Comparison of ENCODE assay signal across 9 mouse cellular contexts in the genomic region with DNA sequence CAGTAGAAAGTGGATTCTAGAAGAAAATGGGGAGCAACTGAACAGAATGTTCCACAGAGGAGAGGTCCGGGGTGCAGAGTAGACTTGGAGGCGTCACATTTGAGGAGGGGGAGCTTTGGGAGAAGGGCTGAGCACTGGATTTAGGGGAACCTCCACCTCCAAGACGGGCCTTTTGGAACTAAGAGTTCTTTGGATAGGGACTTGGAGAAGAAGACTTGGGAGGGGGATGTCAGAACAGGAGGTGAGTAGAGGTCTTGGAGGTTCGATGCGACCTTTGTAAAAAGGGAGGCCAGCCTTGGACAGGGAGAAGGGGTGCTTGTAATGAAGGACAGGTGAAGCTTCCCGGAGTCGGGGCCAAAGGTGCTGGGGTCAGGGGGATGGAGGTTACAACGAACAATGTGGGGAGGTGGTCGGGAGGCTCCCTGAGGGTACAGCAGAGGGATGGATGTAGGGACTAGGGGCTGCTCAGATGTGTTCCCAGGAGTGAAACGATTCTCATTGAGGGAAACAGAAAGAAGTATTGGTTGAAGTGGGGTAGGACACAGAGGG. TPM values are rescaled to one million over a fixed set of nuclear protein-coding genes. Genes with fewer than 3 reads are reported as not detected.
DNase-seq lines count a peak whose midpoint lies in the region; ATAC-seq and TF ChIP-seq lines count a peak whose summit lies in the region.
"Had no signal": no experiment of that assay in that cellular context is flagged by ENCODE, and none has a peak within 500 bp of the region (broad histone marks: within the 10 kb centered on the region; RNA-seq: fewer than 3 reads in every experiment).

No protein-coding gene starts in this region.

- no peak for ATAC-seq in hindbrain, embryonic 11.5 days (ENCODE audit: low FRiP score)
- no peak for ATAC-seq in midbrain, embryonic 12.5 days (ENCODE audit: low FRiP score, low read depth)
- ATAC-seq in erythroid progenitor cell, adult 5-6 weeks (replicated peaks; ENCODE audit: low FRiP score, poor library complexity, severe bottlenecking) = no peak

- H3K9ac ChIP-seq in hindbrain, embryonic 11.5 days (ENCODE audit: low read depth, low read length) = peak overlapping the region; percentile 79
- peak overlapping the region; percentile 93 for H3K9ac ChIP-seq in midbrain, embryonic 12.5 days (replicated peaks)

- DNase-seq in kidney, adult 2 months = no peak
- no peak for DNase-seq in kidney, postnatal 36 days
- DNase-seq in hindbrain, embryonic 11.5 days (ENCODE audit: low spot score) = no peak
- DNase-seq in thymus, postnatal 0 days (ENCODE audit: low spot score) = no peak
- no peak for DNase-seq in natural killer cell, adult 2 months (ENCODE audit: low spot score in 2 of 2)

- no peak for TF ChIP-seq CTCF in kidney, adult 2 months (conservative IDR thresholded peaks at IDR 0.05; ENCODE audit: insufficient read depth, insufficient read length, low read depth, low read length)
- TF ChIP-seq CTCF in bone marrow macrophage, adult 2 months (IDR thresholded peaks at IDR 0.05; ENCODE audit: low read depth, low read length) = no peak

- peaks cover 6% of the 10 kb centered on the region; the same call in 1 of the 2 replicates for H3K4me1 ChIP-seq in kidney, adult 2 months (ENCODE audit: control insufficient read depth, insufficient read depth, low read length)
- H3K4me1 ChIP-seq in bone marrow macrophage, adult 2 months (ENCODE audit: control insufficient read depth, insufficient read depth, low read length) = peaks cover 14% of the 10 kb centered on the region
- H3K4me1 ChIP-seq in hindbrain, embryonic 11.5 days (replicated peaks; ENCODE audit: control insufficient read depth, insufficient read depth, low read length) = peaks cover 3% of the 10 kb centered on the region
- peaks cover 20% of the 10 kb centered on the region for H3K4me1 ChIP-seq in midbrain, embryonic 12.5 days

- H3K9me3 ChIP-seq in hindbrain, embryonic 11.5 days (ENCODE audit: control insufficient read depth, low read length) = no peaks in the 10 kb centered on the region
- no peaks in the 10 kb centered on the region for H3K9me3 ChIP-seq in midbrain, embryonic 12.5 days

- H3K4me3 ChIP-seq in kidney, adult 2 months (ENCODE audit: insufficient read depth, low read depth, low read length) = peak overlapping the region; percentile 69
- H3K4me3 ChIP-seq in bone marrow macrophage, adult 2 months (ENCODE audit: insufficient read depth, low read length) = peak overlapping the region; percentile 92
- peak overlapping the region; percentile 70 for H3K4me3 ChIP-seq in hindbrain, embryonic 11.5 days (ENCODE audit: low read depth, low read length)
- peak overlapping the region; percentile 84 for H3K4me3 ChIP-seq in midbrain, embryonic 12.5 days

- no peaks in the 10 kb centered on the region for H3K36me3 ChIP-seq in kidney, adult 2 months (ENCODE audit: control insufficient read depth, insufficient read depth, low read length)
- H3K36me3 ChIP-seq in hindbrain, embryonic 11.5 days (ENCODE audit: control insufficient read depth, insufficient read depth, low read length) = 0 out of 2 replicates have a peak, but pooled peaks cover 3% of the 10 kb centered on the region
- peaks cover 15% of the 10 kb centered on the region for H3K36me3 ChIP-seq in midbrain, embryonic 12.5 days

- WGBS in kidney, adult 2 months = 36% methylated on average over 10 of the region's 10 CpGs
- 58% methylated on average over 10 of the region's 10 CpGs for WGBS in hindbrain, embryonic 11.5 days
- WGBS in midbrain, embryonic 12.5 days = 62% methylated on average over 10 of the region's 10 CpGs

- TF ChIP-seq POLR2A in kidney, adult 2 months (IDR thresholded peaks at IDR 0.05; ENCODE audit: low read depth, low read length) = no peak
- no peak for TF ChIP-seq POLR2A in bone marrow macrophage, adult 2 months (IDR thresholded peaks at IDR 0.05; ENCODE audit: borderline replicate concordance, low read depth, low read length)

- H3K27ac ChIP-seq in kidney, adult 2 months (ENCODE audit: insufficient read depth, low read depth, low read length) = no peak overlapping the region
- peak overlapping the region; percentile 72 for H3K27ac ChIP-seq in bone marrow macrophage, adult 2 months (ENCODE audit: insufficient read depth, low read depth, low read length)
- no peak overlapping the region for H3K27ac ChIP-seq in hindbrain, embryonic 11.5 days (ENCODE audit: low read depth, low read length)
- H3K27ac ChIP-seq in midbrain, embryonic 12.5 days (replicated peaks) = no peak overlapping the region

- H3K27me3 ChIP-seq in kidney, adult 2 months (replicated peaks; ENCODE audit: control insufficient read depth, insufficient read depth, low read length) = no peaks in the 10 kb centered on the region
- H3K27me3 ChIP-seq in hindbrain, embryonic 11.5 days (ENCODE audit: control insufficient read depth, insufficient read depth, low read length) = no peaks in the 10 kb centered on the region
- H3K27me3 ChIP-seq in midbrain, embryonic 12.5 days = no peaks in the 10 kb centered on the region

- H3K4me2 ChIP-seq in hindbrain, embryonic 11.5 days (replicated peaks; ENCODE audit: low read depth, low read length) = peak overlapping the region; percentile 82
- H3K4me2 ChIP-seq in midbrain, embryonic 12.5 days (replicated peaks) = peak overlapping the region; percentile 89

RNA-seq across cellular contexts. Expression of a gene that starts 0.9 kb away (rescaled TPM):
- 288 and 300 TPM in 2 replicates for polyA plus RNA-seq in kidney, adult 2 months (2012; rRNA removed)
- 286 and 287 TPM in 2 replicates for polyA plus RNA-seq in bone marrow macrophage, adult 2 months (2012; ENCODE audit: insufficient read depth, insufficient read length, missing spikeins)
- 298 and 307 TPM in 2 replicates for polyA plus RNA-seq in hindbrain, embryonic 11.5 days (2014; fragmentation: Nextera tagmentation; extraction: Ambion mirVana)
- 278 and 285 TPM in 2 replicates for polyA plus RNA-seq in midbrain, embryonic 12.5 days (2016; fragmentation: Nextera tagmentation; extraction: Ambion mirVana)
- total RNA-seq in erythroid progenitor cell, adult 5-6 weeks (2015; ENCODE audit: low replicate concordance) = 74.2 and 106 TPM in 2 replicates
- total RNA-seq in erythroid progenitor cell, adult 5-6 weeks (2017; ENCODE audit: low replicate concordance) = 27.9 and 47.0 TPM in 2 replicates
- 326 and 329 TPM in 2 replicates for polyA plus RNA-seq in thymus, postnatal 0 days (2015; fragmentation: Nextera tagmentation; extraction: Ambion mirVana)

RNA-seq across cellular contexts. Expression of a gene that starts 17.4 kb away (rescaled TPM):
- not detected in 2 replicates for polyA plus RNA-seq in kidney, adult 2 months (2012; rRNA removed)
- not detected in 2 replicates for polyA plus RNA-seq in bone marrow macrophage, adult 2 months (2012; ENCODE audit: insufficient read depth, insufficient read length, missing spikeins)
- polyA plus RNA-seq in hindbrain, embryonic 11.5 days (2014; fragmentation: Nextera tagmentation; extraction: Ambion mirVana) = not detected in 2 replicates
- polyA plus RNA-seq in midbrain, embryonic 12.5 days (2016; fragmentation: Nextera tagmentation; extraction: Ambion mirVana) = not detected in 2 replicates
- not detected in 2 replicates for total RNA-seq in erythroid progenitor cell, adult 5-6 weeks (2015; ENCODE audit: low replicate concordance)
- not detected in 2 replicates for total RNA-seq in erythroid progenitor cell, adult 5-6 weeks (2017; ENCODE audit: low replicate concordance)
- 0.23 and 0.44 TPM in 2 replicates for polyA plus RNA-seq in thymus, postnatal 0 days (2015; fragmentation: Nextera tagmentation; extraction: Ambion mirVana)
- polyA plus RNA-seq: inflammation-experienced regulatory T-cells, adult 6 months had no signal

RNA-seq across cellular contexts. Expression of a gene that starts 42.0 kb away (rescaled TPM):
- 74.6 and 95.2 TPM in 2 replicates for polyA plus RNA-seq in kidney, adult 2 months (2012; rRNA removed)
- 24.9 and 25.0 TPM in 2 replicates for polyA plus RNA-seq in bone marrow macrophage, adult 2 months (2012; ENCODE audit: insufficient read depth, insufficient read length, missing spikeins)
- polyA plus RNA-seq in hindbrain, embryonic 11.5 days (2014; fragmentation: Nextera tagmentation; extraction: Ambion mirVana) = 15.0 and 15.1 TPM in 2 replicates
- polyA plus RNA-seq in midbrain, embryonic 12.5 days (2016; fragmentation: Nextera tagmentation; extraction: Ambion mirVana) = 33.3 and 33.6 TPM in 2 replicates
- 596 and 609 TPM in 2 replicates for total RNA-seq in erythroid progenitor cell, adult 5-6 weeks (2015; ENCODE audit: low replicate concordance)
- total RNA-seq in erythroid progenitor cell, adult 5-6 weeks (2017; ENCODE audit: low replicate concordance) = 412 and 455 TPM in 2 replicates
- 77.9 and 80.3 TPM in 2 replicates for polyA plus RNA-seq in thymus, postnatal 0 days (2015; fragmentation: Nextera tagmentation; extraction: Ambion mirVana)
